Mouse (Mus musculus): ENCODE results near the gene Pigo. TPM values are rescaled to one million over a fixed set of nuclear protein-coding genes. Genes with fewer than 3 reads are reported as not detected.
"Not testable (repeated sequence)": the region's sequence is repeated elsewhere in the genome, so short reads cannot be mapped to it uniquely, and the experiment has no call there.

The Pigo gene
- total RNA-seq, 2 experiments from 2014 or later: 26.1 to 26.4 TPM

DNA sequence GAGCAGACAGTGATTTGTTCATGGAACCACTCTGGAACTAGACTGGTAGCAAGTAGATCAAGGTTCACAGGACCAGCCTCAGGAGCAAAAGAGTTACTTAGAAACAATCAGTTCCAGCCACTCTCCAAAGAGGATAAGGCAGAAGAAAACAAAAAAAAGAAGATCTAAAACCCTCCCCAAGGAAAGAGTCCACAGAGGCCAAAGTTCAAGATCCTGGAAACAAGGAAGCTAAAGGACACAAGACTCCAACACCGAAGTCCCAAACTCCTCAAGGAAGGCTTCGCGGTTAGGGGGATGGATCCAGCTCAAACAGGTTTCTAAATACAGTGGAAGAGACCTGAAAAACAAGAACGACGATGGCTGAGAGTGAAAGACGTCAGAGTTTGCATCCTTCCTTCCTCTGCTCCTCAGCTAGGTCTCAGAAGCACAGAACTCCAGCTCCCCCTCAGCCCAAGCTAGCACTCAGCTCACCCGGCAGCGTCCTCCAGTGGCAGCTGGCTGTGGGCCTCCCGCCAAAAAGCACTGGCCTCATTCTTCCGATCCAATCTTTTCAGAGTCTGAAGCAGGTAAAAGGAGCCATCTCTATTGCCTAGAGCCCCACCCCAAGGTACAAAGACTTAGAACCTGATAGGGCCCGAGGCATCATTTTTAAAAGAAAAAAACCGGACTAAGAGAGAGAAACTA is 22.7 kb downstream of the Pigo start:
- no peak for DNase-seq (ENCODE audit: low spot score in 2 of 2)

- DNase-seq (ENCODE audit: low spot score in 2 of 2): no peak
Measured at GRCm38 (mm10) chr4:43001272-43001671, 24.3 kb downstream of the Pigo start.

DNA sequence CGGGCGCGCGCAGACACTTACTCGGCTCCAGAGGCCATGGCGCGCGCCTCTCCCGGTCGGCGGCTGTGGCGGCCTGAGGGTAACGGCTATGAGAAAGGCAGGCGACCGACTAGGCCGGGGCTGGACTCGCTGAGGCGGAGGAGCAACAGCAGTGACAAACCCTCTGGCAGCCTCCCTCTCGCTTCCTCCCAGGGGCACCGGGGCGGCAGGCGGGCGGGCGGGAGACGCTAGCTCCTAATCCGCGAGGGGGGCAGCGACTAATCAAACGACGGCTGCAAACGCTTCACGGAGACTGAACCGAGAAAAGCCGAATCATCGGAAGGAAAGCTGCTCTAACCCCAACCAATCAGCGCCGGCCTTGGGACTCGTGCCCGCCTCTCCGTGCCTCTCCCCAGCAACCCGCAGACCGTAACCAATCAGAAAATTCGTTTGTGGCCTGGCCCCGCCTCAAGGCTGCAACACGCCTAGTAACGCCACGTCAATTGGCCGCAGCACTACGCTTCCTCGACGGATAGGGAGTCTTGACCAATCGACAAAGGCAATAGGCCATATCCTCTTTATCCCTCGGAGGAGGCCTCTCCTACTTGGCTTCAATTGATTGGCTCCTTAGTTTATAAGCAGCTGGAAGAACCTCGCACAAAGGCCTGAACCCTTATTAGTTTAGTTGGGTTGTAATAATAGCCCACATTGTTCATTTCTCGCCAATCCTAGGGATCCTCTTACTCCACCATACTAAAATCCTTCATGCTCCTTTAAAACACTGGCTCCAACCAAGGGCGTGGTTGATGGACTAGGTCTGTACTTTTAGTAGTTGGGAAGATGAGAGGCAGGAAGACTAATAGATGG is 25.3 kb downstream of the Pigo start, which contains the start of gene Vcp:
Gene Vcp, minus strand, starts transcription at position 367 of the 846 bp plus-strand sequence.
- peak; percentile 99 to 100 for DNase-seq (ENCODE audit: low spot score in 2 of 2)

DNA sequence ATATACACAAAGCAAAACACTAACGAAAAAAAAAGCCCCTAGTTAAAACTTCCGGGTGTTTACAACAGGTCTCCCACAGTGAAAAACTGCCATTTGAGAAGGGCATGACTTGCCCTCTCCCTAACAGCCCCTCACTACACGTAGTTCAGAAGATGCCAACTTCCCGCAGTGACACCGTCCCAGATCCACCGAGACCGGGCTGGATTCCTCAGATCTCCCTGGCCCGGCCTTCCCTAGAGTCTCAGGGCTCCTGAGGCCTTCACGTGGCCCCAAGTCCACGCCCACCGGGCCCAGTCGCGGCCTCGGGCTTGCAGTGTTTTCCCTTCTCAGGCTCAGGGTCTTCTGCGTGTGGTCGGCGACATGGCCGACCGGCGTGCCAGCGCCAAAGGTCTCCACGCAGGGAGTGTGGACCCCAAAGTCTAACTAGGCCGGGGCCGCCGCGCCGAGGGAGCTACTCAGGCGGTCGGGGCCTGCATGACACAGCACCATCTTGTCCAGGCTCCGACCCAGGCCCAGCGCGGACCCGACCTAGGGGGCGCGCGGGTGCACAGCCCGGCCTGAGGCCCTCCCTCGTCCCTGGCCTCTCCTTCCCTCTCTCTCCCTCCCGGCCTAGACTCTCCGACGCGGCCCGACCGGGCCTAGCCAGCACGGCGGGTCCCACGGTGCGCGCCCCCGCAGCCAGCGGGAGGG is 26.0 kb downstream of the Pigo start:
- DNase-seq (ENCODE audit: low spot score in 2 of 2): peak; percentile 30 to 64

DNA sequence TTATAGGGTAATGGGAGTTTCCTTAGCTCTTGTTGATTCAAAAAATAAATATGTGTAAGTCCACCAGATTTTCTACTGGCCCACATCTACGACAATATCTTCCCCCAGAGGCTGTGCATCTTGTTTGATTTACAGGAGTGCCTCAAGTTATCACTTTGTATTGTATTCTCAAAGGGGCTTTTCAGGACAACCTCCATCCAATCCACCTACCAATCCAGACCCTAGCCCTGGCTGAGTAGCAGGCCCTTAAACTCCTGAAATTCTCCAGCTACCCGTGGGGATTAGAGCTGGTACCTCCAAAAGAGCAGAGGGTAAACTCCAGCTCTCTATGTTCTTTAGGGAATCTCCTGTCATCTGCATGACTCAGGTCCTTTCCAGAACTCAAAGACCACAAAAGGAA is 27.6 kb downstream of the Pigo start:
- no peak for DNase-seq (ENCODE audit: low spot score in 2 of 2)

GRCm38 (mm10) chr4:42988296-42988695 is 37.3 kb downstream of the Pigo start:
- DNase-seq (ENCODE audit: low spot score in 2 of 2): no peak

GRCm38 (mm10) chr4:42980467-42980866 is 45.2 kb downstream of the Pigo start:
- not testable (repeated sequence) for DNase-seq (ENCODE audit: low spot score in 2 of 2)

DNA sequence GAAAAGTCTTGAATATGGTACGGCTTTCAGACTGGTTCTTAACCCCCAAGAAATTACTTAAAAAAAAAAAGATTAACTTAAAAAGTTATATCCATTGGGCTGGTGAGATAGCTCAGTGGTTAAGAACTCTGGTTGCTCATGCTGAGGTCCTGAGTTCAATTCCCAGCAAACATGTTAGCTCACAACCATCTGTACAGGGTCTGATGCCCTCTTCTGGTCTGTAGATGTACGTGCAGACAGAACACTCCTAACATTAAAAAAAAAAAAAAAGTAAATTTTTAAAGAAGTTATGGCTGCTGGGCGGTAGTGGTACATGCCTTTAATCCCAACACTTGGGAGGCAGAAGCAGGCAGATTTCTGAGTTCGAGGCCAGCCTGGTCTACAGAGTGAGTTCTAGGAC is 47.6 kb downstream of the Pigo start:
- no peak for DNase-seq (ENCODE audit: low spot score in 2 of 2)

DNA sequence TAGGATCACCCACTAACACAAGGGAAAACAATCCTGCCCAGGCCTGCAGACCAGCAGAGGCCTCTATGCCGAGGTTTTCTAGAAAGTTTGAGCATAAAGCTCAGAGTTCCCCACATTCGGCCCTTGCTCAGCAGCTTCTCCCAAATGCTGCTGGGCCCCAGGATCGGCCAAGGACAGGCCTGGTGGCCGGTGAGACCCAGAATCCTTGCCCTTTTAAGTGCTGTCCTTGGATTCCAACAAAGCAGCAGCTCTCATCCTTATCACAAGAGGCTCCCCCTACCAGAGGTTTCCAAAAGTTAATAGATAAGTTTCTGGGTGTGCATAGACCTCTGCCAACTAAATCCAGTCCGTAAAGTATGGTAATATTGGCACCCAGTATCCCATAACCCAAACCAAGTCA is 51.8 kb downstream of the Pigo start:
- no peak for DNase-seq (ENCODE audit: low spot score in 2 of 2)

- DNase-seq (ENCODE audit: low spot score in 2 of 2): no peak
Measured at GRCm38 (mm10) chr4:42972952-42973351, 52.7 kb downstream of the Pigo start.

- no peak for DNase-seq (ENCODE audit: low spot score in 2 of 2)
Measured at GRCm38 (mm10) chr4:42969304-42969703, 56.3 kb downstream of the Pigo start, which contains the start of gene 1700022I11Rik. 1700022I11Rik (plus strand) TSS chr4:42969604.

Other genes with a start within 250 kb of the Pigo start
- gene Fam205a1, start 171.9 kb downstream of the Pigo start, total RNA-seq (2021): under 1 TPM in 1 of 2 experiments, not detected in 1; 0.10 TPM
- gene Gm12394, start 169.0 kb downstream of the Pigo start, total RNA-seq (2021): 1 to 10 TPM in 1 of 2 experiments, under 1 TPM in 1; 0.68 to 1.0 TPM
- gene Fam205c, start 151.6 kb downstream of the Pigo start, total RNA-seq (2021): under 1 TPM; 0.30 to 0.52 TPM
- 100 to 1,000 TPM; 162 to 167 TPM for gene Phf24, start 109.2 kb downstream of the Pigo start, total RNA-seq (2021)
- gene Dnajb5, start 76.0 kb downstream of the Pigo start, total RNA-seq (2021): 100 to 1,000 TPM; 197 to 234 TPM
- not detected for gene 1700022I11Rik, start 56.2 kb downstream of the Pigo start, total RNA-seq (2021)
- gene Vcp, start 25.3 kb downstream of the Pigo start, total RNA-seq (2021): 100 to 1,000 TPM; 177 to 190 TPM
- gene Fancg, start 15.3 kb downstream of the Pigo start, total RNA-seq (2021): 10 to 100 TPM in 1 of 2 experiments, 1 to 10 TPM in 1; 9.8 to 13.8 TPM
- 100 to 1,000 TPM; 106 to 107 TPM for gene Stoml2, start 5.9 kb upstream of the Pigo start, total RNA-seq (2021)
- gene Fam214b, start 20.4 kb upstream of the Pigo start, total RNA-seq (2021): 10 to 100 TPM; 36.4 to 36.6 TPM
- 10 to 100 TPM; 33.9 to 34.9 TPM for gene Unc13b, start 33.1 kb upstream of the Pigo start, total RNA-seq (2021)
- under 1 TPM; 0.23 to 0.52 TPM for gene Atp8b5, start 241.3 kb upstream of the Pigo start, total RNA-seq (2021)